Mouse (Mus musculus) lung, postnatal 0 days (tissue): ENCODE data around the gene Endou. TPM values are rescaled to one million over a fixed set of nuclear protein-coding genes. Genes with fewer than 3 reads are reported as not detected.

ENCODE experiments used
- ATAC-seq: fragments of 200-750 bp; cut with Nextera tagmentation; 2 replicates; pipeline ENCODE4 v1.8.0; 2017; ENCODE audit warnings: moderate library complexity
- DNase-seq: peaks from one replicate; pipeline ENCODE4 v3.0.0-alpha.2; 2016; ENCODE audit warnings: low spot score
- H3K27ac ChIP-seq: fragments of 300-500 bp; sonication (generic); 2 replicates; pipeline ENCODE4 v1.5.1; 2014; ENCODE audit warnings: antibody characterized with exemption, mild to moderate bottlenecking, low read length, mixed read lengths
- H3K27me3 ChIP-seq: fragments of 300-500 bp; sonication (generic); replicated peaks from 2 replicates; pipeline ENCODE4 v1.6.1; 2014; ENCODE audit warnings: low read length, mixed read lengths; ENCODE audit not compliant: insufficient read depth
- H3K36me3 ChIP-seq: fragments of 300-500 bp; sonication (generic); 2 replicates; pipeline ENCODE4 v1.6.1; 2014; ENCODE audit warnings: low read length, mixed read lengths; ENCODE audit not compliant: insufficient read depth
- H3K4me1 ChIP-seq: fragments of 300-500 bp; sonication (generic); 2 replicates; pipeline ENCODE4 v1.6.1; 2014; ENCODE audit warnings: antibody characterized with exemption, low read depth, low read length, mixed read lengths; ENCODE audit not compliant: insufficient read depth
- H3K4me2 ChIP-seq: fragments of 300-500 bp; sonication (generic); replicated peaks from 2 replicates; pipeline ENCODE4 v1.6.1; 2014; ENCODE audit warnings: low read depth, mild to moderate bottlenecking, low read length, moderate library complexity, mixed read lengths
- H3K4me3 ChIP-seq: fragments of 300-500 bp; sonication (generic); 2 replicates; pipeline ENCODE4 v1.5.1; 2014; ENCODE audit warnings: low read depth, low read length
- H3K9ac ChIP-seq: fragments of 300-500 bp; sonication (generic); replicated peaks from 2 replicates; pipeline ENCODE4 v1.6.1; 2014; ENCODE audit warnings: low read depth, mild to moderate bottlenecking
- H3K9me3 ChIP-seq: fragments of 300-500 bp; sonication (generic); 2 replicates; pipeline ENCODE4 v1.6.1; 2016; ENCODE audit warnings: low read length, mixed read lengths
- CTCF ChIP-seq: IDR thresholded peaks from 2 replicates; pipeline ENCODE4 v1.5.1; 2016; ENCODE audit warnings: antibody characterized with exemption, mild to moderate bottlenecking
- EP300 ChIP-seq: IDR thresholded peaks from 2 replicates; pipeline ENCODE4 v1.6.1; 2016; ENCODE audit warnings: antibody characterized with exemption, mild to moderate bottlenecking, control low read depth
- WGBS: fragments of 180-500 bp; shearing (Covaris S2); extraction: QIAGEN DNeasy Blood & Tissue Kit; methylation state at CpG from one replicate; pipeline ENCODE4 v1.1.7; 2014; 5-methylcytosine and 5-hydroxymethylcytosine counted together
- polyA plus RNA-seq: library from polyadenylated mRNA; unstranded; fragments of >200 nt; fragmentation: Nextera tagmentation; extraction: Ambion mirVana; gene quantifications from 2 replicates; pipeline ENCODE4 v1.2.1, GENCODE M21; 2015

Endou gene
- polyA plus RNA-seq, 1 experiment from 2014 or later = 2.1 TPM

DNA sequence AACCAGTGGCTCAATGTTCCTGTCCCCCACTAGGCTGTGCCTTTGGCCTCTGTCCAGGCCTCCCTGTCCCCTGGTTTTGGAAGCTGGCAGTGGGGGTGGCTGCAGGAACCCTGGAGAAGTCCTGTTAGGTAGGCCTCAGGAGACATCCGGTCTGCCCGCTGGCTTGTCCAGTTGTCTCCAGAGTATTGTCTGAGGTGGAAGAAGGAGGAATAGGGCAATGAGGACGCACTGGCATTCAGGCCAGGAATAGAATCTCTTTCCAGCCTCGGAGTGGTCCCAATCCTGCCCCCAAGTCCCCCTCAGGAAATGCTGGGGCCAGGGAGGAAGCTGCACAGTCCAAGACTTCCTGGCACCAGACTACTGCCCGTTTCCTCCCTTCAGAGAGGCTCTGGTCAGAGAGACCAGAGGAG, 42.8 kb upstream of the Endou start:
- TF ChIP-seq EP300 (peak; percentile 79), CTCF (peak; percentile 13; the same call in 1 of the 2 replicates)
- peak overlapping the region; percentile 88 for H3K27ac ChIP-seq
- H3K36me3 ChIP-seq = no peaks in the 10 kb centered on the region
- H3K27me3 ChIP-seq = no peaks in the 10 kb centered on the region
- 36% methylated on average over 5 of the region's 5 CpGs for WGBS
- H3K4me1 ChIP-seq = peaks cover 25% of the 10 kb centered on the region
- H3K9ac ChIP-seq = no peak overlapping the region
- peak overlapping the region; percentile 8; the same call in 1 of the 2 replicates for H3K4me2 ChIP-seq
- ATAC-seq = peak; percentile 64
- no peaks in the 10 kb centered on the region for H3K9me3 ChIP-seq
- DNase-seq = peak; percentile 64
- no peak overlapping the region for H3K4me3 ChIP-seq

DNA sequence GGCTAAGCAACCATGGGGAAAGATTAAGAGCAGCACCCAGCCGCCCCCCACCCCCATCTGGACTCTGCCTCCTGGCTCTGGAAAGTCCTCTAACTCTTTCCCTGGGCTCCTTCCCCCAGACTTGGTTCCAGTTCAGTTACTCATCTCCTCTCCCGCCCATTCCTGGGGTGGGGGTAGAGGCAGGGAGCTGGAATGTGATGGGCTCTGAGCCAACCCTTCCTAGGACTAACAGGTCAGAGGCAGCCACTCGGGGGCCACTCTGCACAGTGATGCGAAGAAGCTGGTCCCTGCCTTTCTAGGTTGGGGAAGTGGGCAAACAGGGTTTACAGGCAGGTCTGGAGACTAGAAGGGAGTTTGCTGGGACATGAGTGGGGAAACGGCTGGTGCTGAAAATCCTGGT, 42.0 kb upstream of the Endou start:
- H3K4me3 ChIP-seq = no peak overlapping the region
- H3K27me3 ChIP-seq = no peaks in the 10 kb centered on the region
- no peaks in the 10 kb centered on the region for H3K36me3 ChIP-seq
- peaks cover 19% of the 10 kb centered on the region for H3K4me1 ChIP-seq
- 0 out of 2 replicates have a peak overlapping the region, but pooled peaks have one; percentile 3 for H3K4me2 ChIP-seq
- H3K9ac ChIP-seq = no peak overlapping the region
- DNase-seq (peak; percentile 96), ATAC-seq (peak; percentile 91)
- H3K9me3 ChIP-seq = no peaks in the 10 kb centered on the region
- H3K27ac ChIP-seq = peak overlapping the region; percentile 88
- 9% methylated on average over 5 of the region's 5 CpGs for WGBS
- peak; percentile 90 for TF ChIP-seq EP300
- peak; percentile 24; the same call in 1 of the 2 replicates for TF ChIP-seq CTCF

DNA sequence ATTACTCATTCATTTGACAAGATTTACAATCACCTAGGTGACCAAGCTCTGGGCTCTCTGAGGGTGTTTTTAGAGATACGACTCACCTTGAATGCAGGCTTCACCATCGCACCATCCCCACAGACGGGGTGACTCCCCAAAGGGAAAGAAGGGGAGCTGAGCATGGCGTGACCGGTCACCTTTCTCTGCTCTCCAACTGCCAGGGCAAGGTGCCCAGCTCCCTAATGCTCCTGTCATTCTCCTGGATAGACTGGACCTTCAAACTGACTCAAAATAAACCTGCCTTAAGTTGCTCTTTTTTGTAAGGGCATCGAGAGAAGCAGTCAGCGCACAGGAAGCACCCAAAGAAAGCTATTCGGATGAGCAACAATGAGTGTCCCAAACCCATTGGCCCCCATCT, 39.1 kb upstream of the Endou start:
- H3K4me3 ChIP-seq = no peak overlapping the region
- ATAC-seq (no peak), DNase-seq (no peak)
- no peak overlapping the region for H3K9ac ChIP-seq
- WGBS = 83% methylated on average over 8 of the region's 8 CpGs
- H3K27me3 ChIP-seq = no peaks in the 10 kb centered on the region
- H3K4me2 ChIP-seq = no peak overlapping the region
- H3K4me1 ChIP-seq = peaks cover 19% of the 10 kb centered on the region
- no peaks in the 10 kb centered on the region for H3K9me3 ChIP-seq
- no peaks in the 10 kb centered on the region for H3K36me3 ChIP-seq
- no peak for TF ChIP-seq EP300
- no peak for TF ChIP-seq CTCF
- H3K27ac ChIP-seq = no peak overlapping the region

DNA sequence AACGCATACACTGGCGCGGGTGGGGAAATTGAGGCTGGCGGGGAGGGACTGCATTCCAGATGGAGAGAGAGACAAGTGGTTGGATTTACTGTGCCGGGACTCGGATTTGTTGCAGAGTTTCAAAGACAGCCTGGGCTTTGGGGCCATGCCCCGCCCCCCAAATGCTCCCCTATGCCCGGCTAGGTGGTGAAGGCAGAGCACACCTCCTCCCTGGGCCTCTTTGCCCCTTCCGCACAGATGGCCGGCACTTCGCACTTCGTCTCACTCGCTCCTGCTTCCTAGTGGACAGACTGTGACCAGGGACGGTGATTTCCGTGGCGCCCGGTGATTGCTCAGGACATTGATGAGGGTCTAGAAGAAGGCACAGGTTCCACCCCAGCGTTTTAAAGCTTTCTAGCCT, 37.1 kb upstream of the Endou start:
- Histone ChIP-seq H3K4me2 (peak overlapping the region; percentile 69), H3K4me1 (peaks cover 16% of the 10 kb centered on the region), H3K27ac (peak overlapping the region; percentile 81), H3K9ac (peak overlapping the region; percentile 33), H3K36me3 (no peaks in the 10 kb centered on the region), H3K9me3 (no peaks in the 10 kb centered on the region), H3K4me3 (peak overlapping the region; percentile 55), H3K27me3 (no peaks in the 10 kb centered on the region)
- WGBS = 1% methylated on average over 17 of the region's 18 CpGs
- peak; percentile 63 for TF ChIP-seq CTCF
- TF ChIP-seq EP300 = no peak
- ATAC-seq (peak; percentile 42), DNase-seq (peak; percentile 71)

DNA sequence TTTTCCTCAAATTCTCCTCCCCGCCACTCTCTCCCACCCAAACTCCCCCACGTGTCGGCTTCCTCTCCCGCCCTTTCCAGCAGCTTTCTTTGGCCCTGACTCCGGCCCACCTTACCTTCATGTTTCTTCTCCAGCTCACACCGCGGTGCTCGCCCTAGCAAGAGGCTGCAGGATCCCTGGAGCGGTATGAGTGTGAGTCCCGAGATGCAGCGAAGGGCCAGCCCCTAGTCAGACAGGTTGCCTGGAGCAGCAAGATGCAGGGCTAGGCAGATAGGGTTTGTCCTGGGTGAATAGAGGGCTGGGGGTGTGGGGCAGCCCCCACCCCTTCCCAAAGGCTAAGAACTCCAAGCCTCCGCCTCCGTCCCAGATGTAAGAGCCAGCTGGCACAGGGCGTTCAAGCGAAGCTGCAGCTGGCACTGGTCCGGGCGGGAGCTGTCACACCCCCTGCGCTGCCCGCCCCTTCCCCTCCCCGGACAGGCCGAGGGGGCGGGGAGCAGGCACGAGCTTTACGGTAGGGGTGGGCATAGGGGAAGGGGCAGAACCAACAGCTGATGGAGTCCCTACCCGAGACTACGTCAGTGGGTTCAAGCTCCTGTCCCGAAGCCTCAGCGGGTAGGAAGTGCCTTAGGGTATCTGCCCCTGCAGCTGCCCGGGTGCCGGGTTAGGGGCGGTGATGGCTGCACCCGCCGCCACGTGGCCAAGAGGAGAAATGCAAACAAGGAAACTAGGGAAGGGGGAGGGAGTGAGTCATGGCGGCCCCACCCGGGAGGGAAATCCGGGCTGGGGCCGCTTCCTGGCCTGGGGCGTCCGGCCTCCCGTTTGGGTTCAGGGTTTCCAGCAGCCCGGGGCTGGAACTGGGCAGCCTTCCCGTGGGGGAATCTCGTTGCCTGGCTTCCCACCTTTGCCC, 36.4 kb upstream of the Endou start, which contains the start of gene Rapgef3:
Rapgef3 (minus strand) TSS at position 693 of the 907 bp plus-strand sequence.
- WGBS = under 1% methylated on average over 36 of the region's 44 CpGs
- H3K9ac ChIP-seq = peak within 1 kb of the TSS; percentile 55
- peak within 1 kb of the TSS; percentile 81 for H3K27ac ChIP-seq
- DNase-seq (peak; percentile 93), ATAC-seq (peak; percentile 88)
- peak within 1 kb of the TSS; percentile 69 for H3K4me2 ChIP-seq
- peaks cover 15% of the 10 kb centered on the region for H3K4me1 ChIP-seq
- no peaks in the 10 kb centered on the region for H3K9me3 ChIP-seq
- H3K36me3 ChIP-seq = no peaks in the 10 kb centered on the region
- TF ChIP-seq EP300 (peak; percentile 93), CTCF (peak; percentile 81)
- H3K4me3 ChIP-seq = peak within 1 kb of the TSS; percentile 55
- H3K27me3 ChIP-seq = no peaks in the 10 kb centered on the region

DNA sequence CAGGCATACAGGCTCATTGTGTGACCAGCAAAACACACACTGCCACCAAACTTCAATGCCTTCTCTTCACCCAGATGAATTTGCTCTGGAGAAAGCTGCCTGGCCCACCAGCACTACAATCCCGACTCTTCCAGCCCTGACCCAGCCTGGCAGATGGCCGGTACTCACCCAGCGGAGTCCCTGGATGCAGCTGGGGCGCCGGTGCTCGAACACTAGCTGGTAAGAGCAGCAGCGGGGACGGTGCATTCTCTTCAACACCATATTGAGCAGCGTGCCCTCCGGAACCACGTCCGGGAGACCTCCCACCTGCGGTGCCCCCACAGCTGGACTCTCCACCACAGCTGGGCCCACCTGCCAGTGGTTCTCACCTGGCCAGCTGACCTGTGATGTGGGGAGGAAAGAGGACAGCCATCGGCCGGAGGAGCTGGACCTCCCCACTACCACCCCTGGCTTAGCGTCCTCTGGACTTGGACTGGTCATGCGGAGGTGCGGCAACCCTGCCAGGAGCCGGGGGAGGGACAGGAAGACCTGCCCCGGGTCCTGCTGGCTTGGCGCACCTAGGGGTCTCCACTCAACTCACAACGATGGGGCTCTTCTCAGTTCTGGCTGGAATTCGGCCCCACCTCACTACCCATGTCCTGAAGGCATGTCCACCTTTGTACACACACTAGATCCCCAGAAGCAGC, 35.6 kb upstream of the Endou start:
- Histone ChIP-seq H3K4me1 (peaks cover 10% of the 10 kb centered on the region), H3K4me2 (peak overlapping the region; percentile 69), H3K36me3 (no peaks in the 10 kb centered on the region), H3K4me3 (peak overlapping the region; percentile 55), H3K27me3 (no peaks in the 10 kb centered on the region), H3K9me3 (no peaks in the 10 kb centered on the region), H3K27ac (peak overlapping the region; percentile 81), H3K9ac (peak overlapping the region; percentile 55)
- TF ChIP-seq CTCF (no peak), EP300 (no peak)
- no peak for ATAC-seq
- DNase-seq = no peak
- WGBS = 7% methylated on average over 23 of the region's 23 CpGs
